Mouse (Mus musculus) lung, adult 2 months (tissue): ENCODE data around the gene Kit.

Experiments
- CTCF ChIP-seq: fragments of 200-500 bp; IDR thresholded peaks from 2 replicates; pipeline ENCODE4 v1.5.1; 2011; ENCODE audit warnings: mild to moderate bottlenecking, low read length, control low read depth; ENCODE audit not compliant: insufficient read depth
- POLR2A ChIP-seq: fragments of 200-500 bp; IDR thresholded peaks from 2 replicates; pipeline ENCODE4 v1.6.1; 2011; ENCODE audit warnings: low read depth, mild to moderate bottlenecking, control low read depth, low read length, borderline replicate concordance; ENCODE audit errors: extremely low read depth

DNA sequence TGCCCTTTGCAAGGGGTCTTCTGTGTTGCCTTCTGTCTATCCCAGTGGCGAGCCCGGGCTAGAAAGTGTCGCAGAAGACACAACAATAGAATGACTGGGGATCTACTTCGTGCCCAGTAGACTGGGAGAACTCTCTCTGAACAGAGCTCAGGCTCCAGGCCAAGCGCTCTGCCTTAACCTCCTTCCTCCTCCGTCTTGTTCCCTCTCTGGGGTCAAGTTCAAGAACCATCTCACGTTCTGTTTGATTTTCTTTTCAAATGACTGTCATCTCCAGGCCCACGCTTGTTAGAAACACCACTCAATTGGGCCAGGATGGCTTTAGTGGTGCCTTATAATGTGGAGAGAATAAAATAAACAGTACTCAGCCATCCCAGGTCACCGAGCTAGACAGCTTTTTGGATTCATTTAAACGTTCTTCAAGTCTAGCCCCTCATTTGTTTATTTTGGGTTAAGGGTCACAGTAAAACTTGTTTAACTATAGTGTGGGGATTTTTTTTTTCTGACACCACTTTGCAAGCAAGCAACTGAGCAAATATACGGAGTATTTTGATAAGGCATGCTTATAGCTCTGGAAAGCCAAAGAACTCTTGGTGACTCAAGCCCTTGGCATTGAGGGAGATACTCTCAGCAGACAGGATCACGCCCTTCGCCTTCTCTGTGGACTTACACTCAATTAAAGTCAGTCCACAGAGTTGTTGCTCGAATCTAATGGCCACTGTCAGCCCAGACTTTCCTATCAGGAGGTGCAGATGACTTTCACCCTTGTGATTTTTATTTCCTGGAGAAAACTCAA lies 30.0 kb upstream of the Kit start:
- no peak for TF ChIP-seq CTCF
- no peak for TF ChIP-seq POLR2A
